Comparison of ENCODE assay signal across 9 mouse cellular contexts in genomic region chr16:7099506-7100300, GRCm38 (mm10).
DNase-seq lines count a peak whose midpoint lies in the region; ATAC-seq and TF ChIP-seq lines count a peak whose summit lies in the region.
"Had no signal": no experiment of that assay in that cellular context is flagged by ENCODE, and none has a peak within 500 bp of the region (broad histone marks: within the 10 kb centered on the region; RNA-seq: fewer than 3 reads in every experiment).

No protein-coding gene starts in this region.

- 52% methylated on average over 11 of the region's 11 CpGs for WGBS in liver, embryonic 15.5 days (ENCODE audit: insufficient replicate concordance)
- WGBS in hindbrain, embryonic 11.5 days: 83% methylated on average over 11 of the region's 11 CpGs

- no peaks in the 10 kb centered on the region for H3K36me3 ChIP-seq in testis, adult 2 months (ENCODE audit: control insufficient read depth, insufficient read depth, low read length)
- no peaks in the 10 kb centered on the region for H3K36me3 ChIP-seq in liver, embryonic 15.5 days (replicated peaks)
- H3K36me3 ChIP-seq in hindbrain, embryonic 11.5 days (ENCODE audit: control insufficient read depth, insufficient read depth, low read length): no peaks in the 10 kb centered on the region
- H3K36me3 ChIP-seq: midbrain, embryonic 12.5 days had no signal

- peak overlapping the region; percentile 25 for H3K4me3 ChIP-seq in testis, adult 2 months (ENCODE audit: control insufficient read depth, low read depth, low read length)
- no peak overlapping the region for H3K4me3 ChIP-seq in liver, embryonic 15.5 days (replicated peaks)
- no peak overlapping the region for H3K4me3 ChIP-seq in hindbrain, embryonic 11.5 days (ENCODE audit: low read depth, low read length)
- H3K4me3 ChIP-seq: midbrain, embryonic 12.5 days had no signal

- no peaks in the 10 kb centered on the region for H3K4me1 ChIP-seq in testis, adult 2 months (ENCODE audit: control insufficient read depth, insufficient read depth, low read length)
- H3K4me1 ChIP-seq in liver, embryonic 15.5 days (replicated peaks): no peaks in the 10 kb centered on the region; the same call in 1 of the 2 replicates
- H3K4me1 ChIP-seq in hindbrain, embryonic 11.5 days (replicated peaks; ENCODE audit: control insufficient read depth, insufficient read depth, low read length): no peaks in the 10 kb centered on the region
- H3K4me1 ChIP-seq: midbrain, embryonic 12.5 days had no signal

- H3K4me2 ChIP-seq in liver, embryonic 15.5 days: no peak overlapping the region
- H3K4me2 ChIP-seq in hindbrain, embryonic 11.5 days (replicated peaks; ENCODE audit: low read depth, low read length): no peak overlapping the region
- H3K4me2 ChIP-seq: midbrain, embryonic 12.5 days had no signal

- H3K9me3 ChIP-seq in liver, embryonic 15.5 days (replicated peaks): no peaks in the 10 kb centered on the region
- no peaks in the 10 kb centered on the region for H3K9me3 ChIP-seq in hindbrain, embryonic 11.5 days (ENCODE audit: control insufficient read depth, low read length)
- H3K9me3 ChIP-seq: midbrain, embryonic 12.5 days had no signal

- TF ChIP-seq POLR2A in testis, adult 2 months (IDR thresholded peaks at IDR 0.05; ENCODE audit: control insufficient read depth, low read depth, low read length): no peak

- H3K9ac ChIP-seq in liver, embryonic 15.5 days: no peak overlapping the region
- H3K9ac ChIP-seq in hindbrain, embryonic 11.5 days (ENCODE audit: low read depth, low read length): no peak overlapping the region
- H3K9ac ChIP-seq: midbrain, embryonic 12.5 days had no signal

- ATAC-seq in liver, embryonic 15.5 days (ENCODE audit: insufficient read depth): 0 out of 2 replicates have a peak, but pooled peaks have one; percentile 34
- no peak for ATAC-seq in hindbrain, embryonic 11.5 days (ENCODE audit: low FRiP score)

- no peak for TF ChIP-seq CTCF in testis, adult 2 months (IDR thresholded peaks at IDR 0.05; ENCODE audit: control insufficient read depth, insufficient read depth, insufficient replicate concordance, low read depth, low read length)

- DNase-seq in testis, postnatal 10 days (ENCODE audit: low spot score): no peak
- DNase-seq in gastrocnemius, adult 8-10 months (ENCODE audit: low spot score in 2 of 2): peak; percentile 40 to 66
- peak; percentile 58 for DNase-seq in kidney, postnatal 14 days
- no peak for DNase-seq in urinary bladder, postnatal 25 days (ENCODE audit: low spot score)
- DNase-seq in thymus, postnatal 10 days (ENCODE audit: low spot score in 2 of 2): no peak
- DNase-seq in hindbrain, embryonic 11.5 days (ENCODE audit: low spot score): no peak

- no peaks in the 10 kb centered on the region for H3K27me3 ChIP-seq in testis, adult 2 months (ENCODE audit: control insufficient read depth, insufficient read depth, low read length)
- H3K27me3 ChIP-seq in liver, embryonic 15.5 days: no peaks in the 10 kb centered on the region
- H3K27me3 ChIP-seq in hindbrain, embryonic 11.5 days (ENCODE audit: control insufficient read depth, insufficient read depth, low read length): no peaks in the 10 kb centered on the region
- H3K27me3 ChIP-seq: midbrain, embryonic 12.5 days had no signal

- no peak overlapping the region for H3K27ac ChIP-seq in testis, adult 2 months (ENCODE audit: control insufficient read depth, insufficient read depth, low read depth, low read length)
- H3K27ac ChIP-seq in liver, embryonic 15.5 days (replicated peaks): no peak overlapping the region
- H3K27ac ChIP-seq in hindbrain, embryonic 11.5 days (ENCODE audit: low read depth, low read length): no peak overlapping the region
- H3K27ac ChIP-seq: midbrain, embryonic 12.5 days had no signal

Comparison
In these comparisons a context has a peak if more than half of its experiments do, and no peak if none do; other contexts are left out.
1. DNase-seq: peak in gastrocnemius, adult 8-10 months (2 of 2) and kidney, postnatal 14 days (single experiment); none in testis, postnatal 10 days (single experiment), urinary bladder, postnatal 25 days (single experiment), thymus, postnatal 10 days (0 of 2) and hindbrain, embryonic 11.5 days (single experiment).